Mouse (Mus musculus) ES-E14 (cell line): ENCODE data around the gene Adh4. TPM values are rescaled to one million over a fixed set of nuclear protein-coding genes. Genes with fewer than 3 reads are reported as not detected.

ENCODE experiments used
- DNase-seq: peaks from one replicate; pipeline ENCODE4 v3.0.0-alpha.2; 2013; ENCODE audit warnings: low read depth, low spot score
- H3K27ac ChIP-seq: 2 replicates; pipeline ENCODE4 v1.5.1; 2012; ENCODE audit warnings: low read depth, mild to moderate bottlenecking, low read length, moderate library complexity, mixed read lengths; ENCODE audit not compliant: poor library complexity, insufficient read depth, severe bottlenecking
- H3K36me3 ChIP-seq: 2 replicates; pipeline ENCODE4 v1.6.1; 2012; ENCODE audit warnings: mild to moderate bottlenecking, low read length, moderate library complexity, mixed read lengths; ENCODE audit not compliant: control insufficient read depth, poor library complexity, insufficient read depth, severe bottlenecking
- H3K4me1 ChIP-seq, 2 experiments: fragments of 150-350 bp in 1 of 2; sonication (generic) in 1 of 2; 2 replicates each; pipeline ENCODE4 v1.6.1; 2012; ENCODE audit warnings: low read length in 2 of 2, mild to moderate bottlenecking in 1 of 2, mixed read lengths in 1 of 2; ENCODE audit not compliant: control insufficient read depth in 2 of 2, insufficient read depth in 2 of 2, poor library complexity in 1 of 2
- H3K4me3 ChIP-seq, 2 experiments: fragments of 150-350 bp in 1 of 2; sonication (generic) in 1 of 2; 2 replicates each; pipeline ENCODE4 v1.5.1; 2012; ENCODE audit warnings: low read length in 2 of 2, low read depth in 1 of 2, mild to moderate bottlenecking in 1 of 2, mixed read lengths in 1 of 2; ENCODE audit not compliant: insufficient read depth in 1 of 2, poor library complexity in 1 of 2, severe bottlenecking in 1 of 2
- H3K9ac ChIP-seq: 2 replicates; pipeline ENCODE4 v1.6.1; 2012; ENCODE audit warnings: low read depth, mild to moderate bottlenecking, low read length, mixed read lengths; ENCODE audit not compliant: poor library complexity, insufficient read depth, severe bottlenecking
- H3K9me3 ChIP-seq: fragments of 150-350 bp; sonication (generic); 2 replicates; pipeline ENCODE4 v1.6.1; 2012; ENCODE audit warnings: low read depth, mild to moderate bottlenecking, low read length; ENCODE audit not compliant: control insufficient read depth, insufficient read depth
- CHD2 ChIP-seq: IDR thresholded peaks from 2 replicates; pipeline ENCODE4 v1.6.1; 2014; ENCODE audit warnings: mild to moderate bottlenecking, low read depth, low read length, inconsistent platforms
- HCFC1 ChIP-seq: IDR thresholded peaks from 2 replicates; pipeline ENCODE4 v1.6.1; 2012; ENCODE audit warnings: low read length, inconsistent platforms, borderline replicate concordance; ENCODE audit not compliant: insufficient read depth
- MAFK ChIP-seq: IDR thresholded peaks from 2 replicates; pipeline ENCODE4 v1.6.1; 2014; ENCODE audit warnings: mild to moderate bottlenecking, low read depth, low read length, inconsistent platforms; ENCODE audit not compliant: insufficient read depth
- ZC3H11A ChIP-seq: IDR thresholded peaks from 2 replicates; pipeline ENCODE4 v1.6.1; 2012; ENCODE audit warnings: low read depth, mild to moderate bottlenecking, inconsistent platforms, low read length, borderline replicate concordance
- ZNF384 ChIP-seq: IDR thresholded peaks from 2 replicates; pipeline ENCODE4 v1.6.1; 2012; ENCODE audit warnings: low read depth, low read length, inconsistent platforms
- in situ Hi-C, 2 experiments: fragments of 600-800 bp; cut with MboI; formaldehyde crosslinking; loops; one replicate each; pipeline ENCODE4 v1.15.1; 2025; ENCODE audit warnings: low sequenced_read_pairs in 2 of 2, inconsistent platforms in 1 of 2; ENCODE audit not compliant: unreplicated experiment in 2 of 2
- total RNA-seq: library from RNA; depleted of rRNA; stranded (reverse); fragments of 300-350 nt; gene quantifications from 2 replicates; pipeline ENCODE4 v1.2.3, GENCODE M21; 2012

Adh4 gene
- total RNA-seq, 1 experiment = 0.98 TPM

GRCm38 (mm10) chr3:138438716-138439115 is 23.4 kb downstream of the Adh4 start:
- no peak for DNase-seq
- TF ChIP-seq ZNF384 = no peak
- no peak for TF ChIP-seq ZC3H11A
- TF ChIP-seq MAFK = no peak
- no peak for TF ChIP-seq HCFC1
- no peak for TF ChIP-seq CHD2
- Histone ChIP-seq H3K9me3 (no peaks in the 10 kb centered on the region), H3K9ac (no peak overlapping the region), H3K27ac (no peak overlapping the region; the same call in 1 of the 2 replicates), H3K4me3 (no peak overlapping the region), H3K36me3 (no peaks in the 10 kb centered on the region), H3K4me1 (peaks cover 0 to 2% of the 10 kb centered on the region in 2 experiments; a peak in 2 of 4 replicates)
- in situ Hi-C loops = loop anchor here (10.0 kb wide), 2 partner anchors 244 to 664 kb away; partner anchors contain the start of gene 4930579F01Rik (in 1 of the 2)

GRCm38 (mm10) chr3:138442203-138442602 is 26.9 kb downstream of the Adh4 start:
- TF ChIP-seq CHD2 = no peak
- no peak for TF ChIP-seq HCFC1
- no peak for TF ChIP-seq ZNF384
- no peak for TF ChIP-seq MAFK
- TF ChIP-seq ZC3H11A = no peak
- in situ Hi-C loops = no loop called here
- DNase-seq = no peak
- Histone ChIP-seq H3K9me3 (no peaks in the 10 kb centered on the region), H3K4me3 (peak overlapping the region; percentile 80 to 89), H3K36me3 (peaks cover 17% of the 10 kb centered on the region), H3K9ac (peak overlapping the region; percentile 87), H3K4me1 (peaks cover 0 to 9% of the 10 kb centered on the region in 2 experiments; a peak in 2 of 4 replicates), H3K27ac (peak overlapping the region; percentile 50; the same call in 1 of the 2 replicates)

- Histone ChIP-seq H3K4me1 (peaks cover 0 to 9% of the 10 kb centered on the region in 2 experiments; a peak in 2 of 4 replicates), H3K4me3 (peak within 1 kb of the TSS; percentile 80 to 89), H3K27ac (peak within 1 kb of the TSS; percentile 50; the same call in 1 of the 2 replicates), H3K9me3 (no peaks in the 10 kb centered on the region), H3K36me3 (peaks cover 17% of the 10 kb centered on the region), H3K9ac (peak within 1 kb of the TSS; percentile 88)
- in situ Hi-C loops = no loop called here
- peak; percentile 86 for DNase-seq
- TF ChIP-seq HCFC1 = peak; percentile 70; the same call in 1 of the 2 replicates
- no peak for TF ChIP-seq ZNF384
Observed at GRCm38 (mm10) chr3:138442612-138443464, 27.6 kb downstream of the Adh4 start, which contains the start of gene Adh5. TSS of gene Adh5 (plus strand) at chr3:138443093.

- peak overlapping the region; percentile 88 for H3K9ac ChIP-seq
- peaks cover 0 to 7% of the 10 kb centered on the region in 2 experiments; a peak in 2 of 4 replicates for H3K4me1 ChIP-seq
- H3K36me3 ChIP-seq = peaks cover 22% of the 10 kb centered on the region
- DNase-seq = no peak
- in situ Hi-C loops = no loop called here
- TF ChIP-seq ZC3H11A (no peak), HCFC1 (no peak), ZNF384 (no peak), CHD2 (no peak), MAFK (no peak)
- peak overlapping the region; percentile 80 to 89 for H3K4me3 ChIP-seq
- no peaks in the 10 kb centered on the region for H3K9me3 ChIP-seq
- no peak overlapping the region for H3K27ac ChIP-seq
Observed at GRCm38 (mm10) chr3:138443465-138443771, 28.2 kb downstream of the Adh4 start.
